Mouse (Mus musculus) heart, embryonic 14.5 days (tissue): Measurements from ENCODE around the gene Cwh43. TPM values are rescaled to one million over a fixed set of nuclear protein-coding genes. Genes with fewer than 3 reads are reported as not detected.

Experiments used
- ATAC-seq: fragments of 200-750 bp; cut with Nextera tagmentation; 2 replicates; pipeline ENCODE4 v1.8.0; 2017; ENCODE audit warnings: low read depth, moderate TSS enrichment; ENCODE audit not compliant: insufficient number of reproducible peaks, insufficient read depth, low FRiP score
- H3K27ac ChIP-seq, 2 experiments: fragments of 200-500 bp in 1 of 2; fragments of 300-500 bp in 1 of 2; sonication (generic) in 1 of 2; replicated peaks in 1 of 2; 2 replicates each; pipeline ENCODE4 v1.5.1; 2012 to 2014; ENCODE audit warnings: low read depth in 2 of 2, low read length in 2 of 2, control low read depth in 1 of 2, mild to moderate bottlenecking in 1 of 2, mixed read lengths in 1 of 2; ENCODE audit not compliant: control insufficient read depth in 1 of 2, insufficient read depth in 1 of 2
- H3K27me3 ChIP-seq: fragments of 300-500 bp; sonication (generic); 2 replicates; pipeline ENCODE4 v1.6.1; 2014; ENCODE audit warnings: mild to moderate bottlenecking, low read length, control low read depth; ENCODE audit not compliant: control insufficient read depth, insufficient read depth
- H3K36me3 ChIP-seq: fragments of 300-500 bp; sonication (generic); 2 replicates; pipeline ENCODE4 v1.6.1; 2014; ENCODE audit warnings: mild to moderate bottlenecking, control low read depth, low read length, mixed read lengths; ENCODE audit not compliant: control insufficient read depth, insufficient read depth
- H3K4me1 ChIP-seq, 2 experiments: fragments of 200-500 bp in 1 of 2; fragments of 300-500 bp in 1 of 2; sonication (generic) in 1 of 2; 2 replicates each; pipeline ENCODE4 v1.6.1; 2012 to 2014; ENCODE audit warnings: low read length in 2 of 2, control low read depth in 1 of 2, mixed read lengths in 1 of 2; ENCODE audit not compliant: control insufficient read depth in 2 of 2, insufficient read depth in 2 of 2
- H3K4me2 ChIP-seq: fragments of 300-500 bp; sonication (generic); 2 replicates; pipeline ENCODE4 v1.6.1; 2014; ENCODE audit warnings: mild to moderate bottlenecking, low read length
- H3K4me3 ChIP-seq, 2 experiments: fragments of 200-500 bp in 1 of 2; fragments of 300-500 bp in 1 of 2; sonication (generic) in 1 of 2; 2 replicates each; pipeline ENCODE4 v1.5.1; 2012 to 2014; ENCODE audit warnings: low read length in 2 of 2, mild to moderate bottlenecking in 2 of 2, control low read depth in 1 of 2, low read depth in 1 of 2, moderate library complexity in 1 of 2; ENCODE audit not compliant: control insufficient read depth in 1 of 2, insufficient read depth in 1 of 2
- H3K9ac ChIP-seq: fragments of 300-500 bp; sonication (generic); 2 replicates; pipeline ENCODE4 v1.6.1; 2014; ENCODE audit warnings: mild to moderate bottlenecking, low read length
- H3K9me3 ChIP-seq: fragments of 300-500 bp; sonication (generic); 2 replicates; pipeline ENCODE4 v1.6.1; 2016; ENCODE audit warnings: low read length, control low read depth; ENCODE audit not compliant: control insufficient read depth
- WGBS: fragments of 180-500 bp; shearing (Covaris S2); extraction: QIAGEN DNeasy Blood & Tissue Kit; methylation state at CpG from one replicate; pipeline ENCODE4 v1.1.7; 2014; 5-methylcytosine and 5-hydroxymethylcytosine counted together
- polyA plus RNA-seq: library from polyadenylated mRNA; unstranded; fragments of >200 nt; fragmentation: Nextera tagmentation; extraction: Ambion mirVana; gene quantifications from 2 replicates; pipeline ENCODE4 v1.2.1, GENCODE M21; 2014

Gene Cwh43
- polyA plus RNA-seq, 1 experiment from 2014 or later = not detected

- WGBS = 83% methylated on average over 5 of the region's 5 CpGs
- Histone ChIP-seq H3K4me2 (no peak overlapping the region), H3K27ac (no peak overlapping the region), H3K9ac (no peak overlapping the region), H3K27me3 (no peaks in the 10 kb centered on the region), H3K36me3 (no peaks in the 10 kb centered on the region), H3K4me3 (no peak overlapping the region), H3K4me1 (no peaks in the 10 kb centered on the region), H3K9me3 (no peaks in the 10 kb centered on the region)
- no peak for ATAC-seq
These were observed 78.2 kb downstream of the Cwh43 start for GRCm38 (mm10) chr5:73484016-73484615.

- Histone ChIP-seq H3K4me2 (no peak overlapping the region), H3K27ac (no peak overlapping the region), H3K27me3 (no peaks in the 10 kb centered on the region), H3K36me3 (no peaks in the 10 kb centered on the region), H3K9ac (no peak overlapping the region), H3K9me3 (no peaks in the 10 kb centered on the region), H3K4me1 (0 out of 4 replicates have a peak, but pooled peaks cover 0 to 2% of the 10 kb centered on the region in 2 experiments), H3K4me3 (no peak overlapping the region)
- no peak for ATAC-seq
- 51% methylated on average over 4 of the region's 4 CpGs for WGBS
These were observed 80.6 kb downstream of the Cwh43 start for GRCm38 (mm10) chr5:73486451-73486850.

- peak overlapping the region; percentile 79 for H3K9ac ChIP-seq
- H3K36me3 ChIP-seq = no peaks in the 10 kb centered on the region
- 2% methylated on average over 14 of the region's 14 CpGs for WGBS
- peak overlapping the region; percentile 73 to 86 for H3K27ac ChIP-seq
- no peaks in the 10 kb centered on the region for H3K27me3 ChIP-seq
- 0 out of 4 replicates have a peak, but pooled peaks cover 2 to 6% of the 10 kb centered on the region in 2 experiments for H3K4me1 ChIP-seq
- H3K9me3 ChIP-seq = no peaks in the 10 kb centered on the region
- ATAC-seq = no peak
- peak overlapping the region; percentile 93 for H3K4me2 ChIP-seq
- peak overlapping the region; percentile 59 to 87 for H3K4me3 ChIP-seq
These were observed 84.0 kb downstream of the Cwh43 start for GRCm38 (mm10) chr5:73489915-73490314.

- under 1% methylated on average over 37 of the region's 37 CpGs for WGBS
- Histone ChIP-seq H3K4me1 (0 out of 4 replicates have a peak, but pooled peaks cover 2 to 6% of the 10 kb centered on the region in 2 experiments), H3K36me3 (no peaks in the 10 kb centered on the region), H3K27me3 (no peaks in the 10 kb centered on the region), H3K27ac (peak overlapping the region; percentile 90 to 92), H3K4me2 (peak overlapping the region; percentile 98), H3K9ac (peak overlapping the region; percentile 79), H3K9me3 (no peaks in the 10 kb centered on the region), H3K4me3 (peak overlapping the region; percentile 87 to 98)
- ATAC-seq = peak; percentile 98
These were observed 84.8 kb downstream of the Cwh43 start for GRCm38 (mm10) chr5:73490596-73491073.

- no peaks in the 10 kb centered on the region for H3K36me3 ChIP-seq
- 0 out of 4 replicates have a peak, but pooled peaks cover 2 to 6% of the 10 kb centered on the region in 2 experiments for H3K4me1 ChIP-seq
- H3K9ac ChIP-seq = peak overlapping the region; percentile 78
- peak overlapping the region; percentile 98 for H3K4me2 ChIP-seq
- peak; percentile 26 for ATAC-seq
- H3K9me3 ChIP-seq = no peaks in the 10 kb centered on the region
- peak overlapping the region; percentile 87 to 98 for H3K4me3 ChIP-seq
- under 1% methylated on average over 54 of the region's 70 CpGs for WGBS
- H3K27me3 ChIP-seq = no peaks in the 10 kb centered on the region
- peak overlapping the region; percentile 90 to 92 for H3K27ac ChIP-seq
These were observed 85.4 kb downstream of the Cwh43 start for GRCm38 (mm10) chr5:73491074-73491836.

GRCm38 (mm10) chr5:73491837-73492720, 86.2 kb downstream of the Cwh43 start:
- Histone ChIP-seq H3K4me2 (peak overlapping the region; percentile 98), H3K4me3 (peak overlapping the region; percentile 87 to 98), H3K9ac (peak overlapping the region; percentile 78), H3K36me3 (no peaks in the 10 kb centered on the region), H3K4me1 (0 out of 4 replicates have a peak, but pooled peaks cover 2 to 6% of the 10 kb centered on the region in 2 experiments), H3K27ac (peak overlapping the region; percentile 72 to 90), H3K27me3 (no peaks in the 10 kb centered on the region), H3K9me3 (no peaks in the 10 kb centered on the region)
- WGBS = under 1% methylated on average over 58 of the region's 59 CpGs
- ATAC-seq = peak; percentile 44; the same call in 1 of the 2 replicates

GRCm38 (mm10) chr5:73497401-73497800, 91.5 kb downstream of the Cwh43 start:
- no peaks in the 10 kb centered on the region for H3K9me3 ChIP-seq
- H3K27ac ChIP-seq = no peak overlapping the region
- H3K9ac ChIP-seq = no peak overlapping the region
- ATAC-seq = no peak
- no peaks in the 10 kb centered on the region for H3K27me3 ChIP-seq
- no peak overlapping the region for H3K4me2 ChIP-seq
- no peaks in the 10 kb centered on the region for H3K36me3 ChIP-seq
- 71% methylated on average over 3 of the region's 3 CpGs for WGBS
- H3K4me1 ChIP-seq = peaks cover 14 to 21% of the 10 kb centered on the region in 2 experiments
- no peak overlapping the region for H3K4me3 ChIP-seq
